Mouse (Mus musculus) lung, embryonic 16.5 days (tissue): ENCODE results near the gene Raf1. TPM values are rescaled to one million over a fixed set of nuclear protein-coding genes. Genes with fewer than 3 reads are reported as not detected.
"Not testable (repeated sequence)": the region's sequence is repeated elsewhere in the genome, so short reads cannot be mapped to it uniquely, and the experiment has no call there.

Experiments used
- ATAC-seq: fragments of 200-750 bp; cut with Nextera tagmentation; 2 replicates; pipeline ENCODE4 v1.8.0; 2017; ENCODE audit warnings: low read depth, mild to moderate bottlenecking, moderate library complexity
- H3K27ac ChIP-seq: fragments of 300-500 bp; sonication (generic); 2 replicates; pipeline ENCODE4 v1.5.1; 2014; ENCODE audit warnings: mild to moderate bottlenecking, control low read depth, low read length
- H3K27me3 ChIP-seq: fragments of 300-500 bp; sonication (generic); 2 replicates; pipeline ENCODE4 v1.6.1; 2014; ENCODE audit warnings: low read depth, low read length, mixed read lengths; ENCODE audit not compliant: control insufficient read depth, insufficient read depth
- H3K36me3 ChIP-seq: fragments of 300-500 bp; sonication (generic); 2 replicates; pipeline ENCODE4 v1.6.1; 2014; ENCODE audit warnings: low read length; ENCODE audit not compliant: control insufficient read depth, insufficient read depth
- H3K4me1 ChIP-seq: fragments of 300-500 bp; sonication (generic); replicated peaks from 2 replicates; pipeline ENCODE4 v1.6.1; 2014; ENCODE audit warnings: low read length, mixed read lengths; ENCODE audit not compliant: control insufficient read depth, insufficient read depth
- H3K4me2 ChIP-seq: fragments of 300-500 bp; sonication (generic); 2 replicates; pipeline ENCODE4 v1.6.1; 2014; ENCODE audit warnings: low read depth, low read length, control low read depth
- H3K4me3 ChIP-seq: fragments of 300-500 bp; sonication (generic); 2 replicates; pipeline ENCODE4 v1.5.1; 2014; ENCODE audit warnings: mild to moderate bottlenecking, low read length, control low read depth
- H3K9ac ChIP-seq: fragments of 300-500 bp; sonication (generic); 2 replicates; pipeline ENCODE4 v1.6.1; 2014; ENCODE audit warnings: low read length, control low read depth
- H3K9me3 ChIP-seq: fragments of 300-500 bp; sonication (generic); 2 replicates; pipeline ENCODE4 v1.6.1; 2016; ENCODE audit warnings: low read length; ENCODE audit not compliant: control insufficient read depth
- WGBS: fragments of 180-500 bp; shearing (Covaris S2); extraction: QIAGEN DNeasy Blood & Tissue Kit; methylation state at CpG from one replicate; pipeline ENCODE4 v1.1.7; 2014; 5-methylcytosine and 5-hydroxymethylcytosine counted together
- polyA plus RNA-seq: library from polyadenylated mRNA; unstranded; fragments of >200 nt; fragmentation: Nextera tagmentation; extraction: Ambion mirVana; gene quantifications from 2 replicates; pipeline ENCODE4 v1.2.1, GENCODE M21; 2015

Gene Raf1
- polyA plus RNA-seq, 1 experiment from 2014 or later, result 80.8 TPM

GRCm38 (mm10) chr6:115638188-115638587 is 38.2 kb downstream of the Raf1 start:
- not testable (repeated sequence) for H3K4me3 ChIP-seq, H3K9ac ChIP-seq, H3K27me3 ChIP-seq, H3K4me1 ChIP-seq, H3K27ac ChIP-seq, H3K9me3 ChIP-seq, ATAC-seq, H3K4me2 ChIP-seq
- H3K36me3 ChIP-seq, result peaks cover 25% of the 10 kb centered on the region
- 94% methylated on average over 7 of the region's 7 CpGs for WGBS

DNA sequence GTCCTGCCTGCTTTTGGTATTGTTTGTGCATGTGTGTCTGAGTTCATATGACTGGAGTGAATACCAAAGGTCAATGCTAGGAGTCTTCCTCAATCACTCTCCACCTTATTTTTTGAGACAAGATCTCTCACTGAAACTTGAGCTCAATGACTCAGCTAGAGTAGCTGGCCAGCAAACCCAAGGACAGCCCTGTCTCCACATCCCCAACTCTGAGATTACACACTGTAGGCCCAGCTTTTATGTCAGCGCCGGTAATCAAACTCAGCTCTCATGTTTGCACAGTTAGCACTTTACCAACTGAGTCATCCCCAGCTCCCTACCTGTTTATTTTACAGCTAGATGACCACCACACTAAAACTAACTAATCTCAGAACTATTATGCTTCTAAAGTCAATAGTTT is 42.4 kb downstream of the Raf1 start:
- Histone ChIP-seq H3K27me3 (no peaks in the 10 kb centered on the region), H3K9ac (no peak overlapping the region), H3K4me2 (no peak overlapping the region), H3K36me3 (peaks cover 32% of the 10 kb centered on the region), H3K4me1 (no peaks in the 10 kb centered on the region), H3K27ac (no peak overlapping the region), H3K4me3 (no peak overlapping the region), H3K9me3 (no peaks in the 10 kb centered on the region)
- WGBS, result 70% methylated on average over 2 of the region's 2 CpGs
- no peak for ATAC-seq

GRCm38 (mm10) chr6:115631056-115631795 is 45.2 kb downstream of the Raf1 start:
- H3K27me3 ChIP-seq, result no peaks in the 10 kb centered on the region
- no peak overlapping the region for H3K4me2 ChIP-seq
- WGBS, result 86% methylated on average over 3 of the region's 3 CpGs
- no peak for ATAC-seq
- H3K9ac ChIP-seq, result no peak overlapping the region
- H3K4me3 ChIP-seq, result no peak overlapping the region
- no peaks in the 10 kb centered on the region for H3K4me1 ChIP-seq
- no peak overlapping the region for H3K27ac ChIP-seq
- no peaks in the 10 kb centered on the region for H3K9me3 ChIP-seq
- peaks cover 33% of the 10 kb centered on the region for H3K36me3 ChIP-seq

DNA sequence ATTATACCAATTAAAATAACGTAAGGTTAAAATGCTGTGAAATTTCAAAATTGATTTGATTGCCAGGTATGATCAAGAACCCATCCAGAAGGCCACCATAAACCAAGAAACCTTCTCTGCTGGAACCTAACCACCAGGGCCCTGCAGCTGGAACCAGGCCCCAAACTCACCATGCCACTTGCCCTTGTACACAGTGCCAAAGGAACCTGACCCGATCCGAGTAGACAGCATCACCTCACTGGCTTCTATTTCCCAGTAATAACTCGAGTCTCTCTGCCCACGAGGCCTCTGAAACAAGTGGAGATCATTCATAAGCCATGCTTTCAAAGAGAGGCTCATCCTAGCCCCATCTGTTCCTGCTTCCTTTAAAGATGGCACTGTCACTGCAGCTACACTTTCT is 50.3 kb downstream of the Raf1 start:
- no peak for ATAC-seq
- Histone ChIP-seq H3K9me3 (no peaks in the 10 kb centered on the region), H3K9ac (no peak overlapping the region), H3K36me3 (peaks cover 45% of the 10 kb centered on the region), H3K27me3 (no peaks in the 10 kb centered on the region), H3K4me2 (no peak overlapping the region), H3K27ac (no peak overlapping the region), H3K4me1 (no peaks in the 10 kb centered on the region), H3K4me3 (no peak overlapping the region)
- 88% methylated on average over 5 of the region's 5 CpGs for WGBS

DNA sequence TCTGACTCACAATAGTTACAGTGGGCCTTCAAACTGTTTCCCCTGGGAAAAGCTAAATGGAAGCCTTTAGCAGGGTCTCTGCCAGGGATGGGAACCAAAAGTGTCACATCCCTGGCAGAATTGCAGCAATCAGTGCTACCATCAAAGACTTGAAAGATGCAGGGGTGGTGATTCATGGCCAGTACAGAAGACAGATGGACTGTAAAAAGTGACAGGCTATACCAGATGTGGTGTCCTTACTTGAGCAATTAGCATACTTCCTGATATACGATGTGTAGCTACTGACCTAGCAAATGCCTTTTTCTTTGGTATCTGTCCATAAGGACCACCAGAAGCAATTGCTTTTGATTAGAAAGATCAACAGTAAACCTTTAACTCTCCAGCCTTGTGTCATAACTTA is 55.5 kb downstream of the Raf1 start:
- no peak overlapping the region for H3K4me2 ChIP-seq
- H3K9me3 ChIP-seq, result no peaks in the 10 kb centered on the region
- H3K36me3 ChIP-seq, result peaks cover 76% of the 10 kb centered on the region
- H3K4me3 ChIP-seq, result no peak overlapping the region
- WGBS, result 67% methylated on average over 1 of the region's 1 CpGs
- H3K27ac ChIP-seq, result no peak overlapping the region
- no peak overlapping the region for H3K9ac ChIP-seq
- ATAC-seq, result no peak
- H3K4me1 ChIP-seq, result no peaks in the 10 kb centered on the region
- H3K27me3 ChIP-seq, result no peaks in the 10 kb centered on the region

DNA sequence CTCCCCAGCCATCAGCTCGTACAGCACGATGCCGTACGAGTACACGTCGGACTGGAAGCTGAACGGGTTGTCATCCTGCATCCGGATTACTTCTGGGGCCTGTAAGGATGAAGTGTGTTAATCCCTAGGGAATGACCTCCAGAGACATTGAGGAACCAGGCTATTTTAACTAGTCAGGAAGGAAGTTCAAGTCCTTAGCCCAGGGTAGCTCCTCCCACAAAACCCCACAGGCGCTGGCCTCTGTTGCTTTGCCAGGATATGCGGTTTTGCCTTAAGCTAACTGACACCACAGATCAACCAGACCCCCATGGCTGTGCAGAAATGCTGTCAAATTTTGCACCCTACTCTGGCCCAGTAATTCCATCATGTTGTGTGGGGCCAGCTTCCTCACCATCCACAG is 56.6 kb downstream of the Raf1 start:
- Histone ChIP-seq H3K4me2 (no peak overlapping the region), H3K4me1 (no peaks in the 10 kb centered on the region), H3K9ac (no peak overlapping the region), H3K9me3 (no peaks in the 10 kb centered on the region), H3K4me3 (no peak overlapping the region), H3K27me3 (no peaks in the 10 kb centered on the region), H3K27ac (no peak overlapping the region), H3K36me3 (peaks cover 74% of the 10 kb centered on the region)
- 76% methylated on average over 10 of the region's 10 CpGs for WGBS
- no peak for ATAC-seq

DNA sequence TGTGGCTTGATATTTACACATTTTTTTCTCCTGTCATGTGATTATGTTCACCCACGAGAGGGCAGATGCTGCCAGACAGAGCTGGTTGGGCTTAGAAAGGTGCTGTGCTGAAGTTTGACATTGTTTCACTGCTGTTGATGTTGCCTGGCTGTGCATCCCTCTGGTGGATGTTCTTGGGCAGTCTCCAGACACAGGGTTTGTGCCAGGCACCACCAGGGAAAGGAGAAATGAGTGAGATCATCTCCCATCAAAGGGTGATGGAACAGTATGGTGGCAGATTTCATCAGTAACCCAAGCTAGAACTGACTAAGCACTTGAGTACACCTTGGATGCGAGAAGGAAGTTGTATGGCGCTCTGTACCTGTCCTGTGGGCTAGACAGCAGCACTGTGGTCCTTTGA is 60.5 kb downstream of the Raf1 start:
- no peaks in the 10 kb centered on the region for H3K27me3 ChIP-seq
- no peak overlapping the region for H3K4me2 ChIP-seq
- WGBS, result 74% methylated on average over 3 of the region's 3 CpGs
- H3K9me3 ChIP-seq, result no peaks in the 10 kb centered on the region
- H3K4me3 ChIP-seq, result no peak overlapping the region
- H3K27ac ChIP-seq, result no peak overlapping the region
- no peaks in the 10 kb centered on the region for H3K4me1 ChIP-seq
- H3K9ac ChIP-seq, result no peak overlapping the region
- peaks cover 64% of the 10 kb centered on the region for H3K36me3 ChIP-seq
- 0 out of 2 replicates have a peak, but pooled peaks have one; percentile 17 for ATAC-seq

DNA sequence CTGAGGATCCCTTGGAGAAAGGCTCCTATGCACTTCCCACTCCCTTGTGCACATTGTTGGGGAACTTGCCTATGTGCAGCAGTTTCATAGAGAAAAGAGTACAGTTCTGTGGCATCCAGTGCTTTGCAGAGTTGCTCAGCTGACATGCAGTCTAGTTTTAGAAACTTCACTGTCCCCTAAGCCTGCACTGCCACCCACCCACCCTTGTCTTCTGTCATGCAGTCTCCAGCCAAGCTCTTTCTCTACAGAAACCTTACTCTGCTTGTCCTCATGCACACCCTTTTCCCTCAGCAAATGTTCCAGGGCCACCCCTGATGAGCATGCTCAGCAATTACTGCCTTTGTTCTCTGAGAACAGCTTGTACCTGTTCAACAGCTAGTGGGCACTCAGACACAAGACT is 62.6 kb downstream of the Raf1 start:
- no peak overlapping the region for H3K9ac ChIP-seq
- H3K27me3 ChIP-seq, result no peaks in the 10 kb centered on the region
- peaks cover 50% of the 10 kb centered on the region for H3K36me3 ChIP-seq
- no peak for ATAC-seq
- H3K9me3 ChIP-seq, result no peaks in the 10 kb centered on the region
- H3K4me2 ChIP-seq, result no peak overlapping the region
- H3K4me3 ChIP-seq, result no peak overlapping the region
- no peak overlapping the region for H3K27ac ChIP-seq
- H3K4me1 ChIP-seq, result no peaks in the 10 kb centered on the region

DNA sequence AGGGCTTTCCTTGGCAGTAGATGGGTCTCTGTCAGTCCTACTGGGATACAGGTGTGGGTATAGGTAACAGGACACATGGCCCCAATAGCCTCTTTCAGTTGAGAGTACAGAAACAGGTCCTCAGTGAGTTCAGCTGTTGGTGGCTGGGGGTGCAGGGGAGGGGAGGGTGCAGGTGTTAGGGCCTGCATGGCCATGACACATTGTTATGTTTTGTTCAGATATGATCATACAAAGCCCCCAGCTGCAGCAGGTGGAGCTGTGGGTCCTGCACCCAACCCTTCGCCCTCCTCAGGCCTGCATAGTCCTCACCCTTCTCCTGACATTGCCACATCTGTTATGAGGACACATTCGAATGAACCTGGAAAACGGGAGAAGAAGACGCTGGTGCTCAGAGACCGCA is 66.1 kb downstream of the Raf1 start:
- ATAC-seq, result no peak
- peaks cover 24% of the 10 kb centered on the region for H3K36me3 ChIP-seq
- H3K27me3 ChIP-seq, result no peaks in the 10 kb centered on the region
- no peaks in the 10 kb centered on the region for H3K4me1 ChIP-seq
- no peak overlapping the region for H3K4me2 ChIP-seq
- no peak overlapping the region for H3K27ac ChIP-seq
- 91% methylated on average over 5 of the region's 5 CpGs for WGBS
- no peak overlapping the region for H3K4me3 ChIP-seq
- no peaks in the 10 kb centered on the region for H3K9me3 ChIP-seq
- H3K9ac ChIP-seq, result no peak overlapping the region

DNA sequence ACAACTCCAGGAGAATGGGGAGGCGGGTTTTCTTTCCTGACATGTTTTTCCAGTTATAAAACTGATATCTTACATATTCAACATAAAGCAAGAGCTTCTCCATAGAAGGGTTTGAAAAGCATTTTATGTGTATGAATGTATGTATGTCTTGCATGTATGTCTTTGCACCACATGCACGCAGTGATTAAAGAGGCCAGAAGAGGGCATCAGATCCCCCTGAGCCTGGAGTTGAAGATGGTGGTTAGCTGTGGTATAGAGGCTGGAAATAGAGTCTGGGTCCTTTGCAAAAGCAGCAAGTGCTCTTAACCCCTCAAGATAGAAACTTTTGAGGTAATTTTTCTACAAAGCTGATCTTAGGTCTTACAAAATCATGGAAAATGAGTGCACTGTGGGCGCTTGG is 67.3 kb downstream of the Raf1 start:
- H3K36me3 ChIP-seq, result peaks cover 16% of the 10 kb centered on the region
- ATAC-seq, result no peak

More for the DNA sequence above, 67.3 kb downstream of the Raf1 start:
- Histone ChIP-seq H3K4me2 (no peak overlapping the region), H3K4me1 (no peaks in the 10 kb centered on the region), H3K9ac (no peak overlapping the region), H3K27me3 (no peaks in the 10 kb centered on the region), H3K27ac (no peak overlapping the region), H3K9me3 (no peaks in the 10 kb centered on the region), H3K4me3 (no peak overlapping the region)
- WGBS, result 62% methylated on average over 3 of the region's 3 CpGs
